Mouse (Mus musculus): ENCODE results near the gene Senp8. TPM values are rescaled to one million over a fixed set of nuclear protein-coding genes. Genes with fewer than 3 reads are reported as not detected.
"Not testable (repeated sequence)": the region's sequence is repeated elsewhere in the genome, so short reads cannot be mapped to it uniquely, and the experiment has no call there.

Gene Senp8
- total RNA-seq (2022): 1 to 10 TPM; 7.7 to 9.4 (median 7.8) TPM

DNA sequence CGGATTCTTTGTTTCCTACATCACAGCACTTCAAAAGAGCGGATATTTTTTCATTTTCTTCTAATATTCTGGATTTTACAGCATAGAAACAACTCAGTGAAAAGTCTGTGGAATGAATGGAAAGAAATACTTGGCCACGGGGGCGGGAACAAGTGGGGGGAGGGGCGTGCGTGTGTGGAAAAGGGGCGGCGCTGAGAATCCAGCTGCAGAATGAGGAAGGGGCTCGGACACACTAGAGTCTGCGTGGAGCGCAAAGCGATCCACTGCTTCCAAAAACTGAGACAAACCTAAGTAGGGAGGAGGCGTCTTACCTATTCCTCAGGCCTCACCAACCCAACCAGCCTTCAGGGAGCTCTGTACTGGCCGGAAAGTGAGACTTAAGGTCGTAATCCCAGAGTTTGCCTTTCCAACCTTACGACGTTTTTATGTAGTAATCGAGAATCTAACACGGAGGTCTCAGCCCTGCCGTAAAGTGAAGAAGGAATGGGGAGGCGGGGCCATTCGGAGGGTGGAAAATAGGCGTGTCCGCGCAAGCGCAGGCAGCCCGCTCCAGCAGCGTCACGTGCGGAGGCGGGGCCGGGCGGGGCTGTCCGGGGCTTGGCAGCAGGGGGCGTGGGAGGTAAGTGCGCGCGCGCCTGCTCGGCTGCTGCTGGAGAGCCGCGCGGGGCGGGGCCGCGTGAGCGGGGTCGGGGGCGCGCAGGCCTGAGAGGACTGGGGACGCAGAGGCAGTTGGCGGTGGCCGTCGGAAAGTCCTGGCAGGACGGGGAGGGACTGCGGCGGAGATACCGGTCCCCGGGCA lies at the start of gene Senp8, which contains the start of gene Myo9a:
TSS of gene Senp8 (minus strand) at position 444 of the 799 bp plus-strand sequence.
TSS of gene Myo9a (plus strand) at position 630 of the 799 bp plus-strand sequence.
- DNase-seq (ENCODE audit: low spot score in 2 of 2): peak; percentile 98 to 99

DNA sequence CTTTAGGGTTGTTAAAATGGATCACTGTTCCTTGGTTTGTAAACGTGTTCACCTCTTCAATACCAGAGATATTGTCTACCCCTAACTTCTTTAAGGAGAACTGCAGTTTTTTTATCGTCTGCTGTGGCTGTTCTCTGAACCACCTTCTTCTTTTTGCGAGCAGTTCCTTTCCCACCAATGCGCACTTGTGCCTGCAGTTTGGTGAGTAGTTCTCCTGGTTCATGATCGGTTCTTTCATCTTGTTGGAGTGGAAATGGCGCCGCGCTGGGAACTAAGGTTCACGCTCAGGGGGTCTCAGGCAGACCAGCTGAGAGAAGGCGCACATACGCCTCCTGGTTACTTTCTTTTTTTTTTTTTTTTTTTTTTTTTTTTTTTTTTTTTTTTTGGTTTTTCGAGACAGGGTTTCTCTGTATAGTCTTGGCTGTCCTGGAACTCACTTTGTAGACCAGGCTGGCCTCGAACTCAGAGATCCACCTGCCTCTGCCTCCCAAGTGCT lies 16.5 kb upstream of the Senp8 start:
- not testable (repeated sequence) for DNase-seq (ENCODE audit: low spot score in 2 of 2)

DNA sequence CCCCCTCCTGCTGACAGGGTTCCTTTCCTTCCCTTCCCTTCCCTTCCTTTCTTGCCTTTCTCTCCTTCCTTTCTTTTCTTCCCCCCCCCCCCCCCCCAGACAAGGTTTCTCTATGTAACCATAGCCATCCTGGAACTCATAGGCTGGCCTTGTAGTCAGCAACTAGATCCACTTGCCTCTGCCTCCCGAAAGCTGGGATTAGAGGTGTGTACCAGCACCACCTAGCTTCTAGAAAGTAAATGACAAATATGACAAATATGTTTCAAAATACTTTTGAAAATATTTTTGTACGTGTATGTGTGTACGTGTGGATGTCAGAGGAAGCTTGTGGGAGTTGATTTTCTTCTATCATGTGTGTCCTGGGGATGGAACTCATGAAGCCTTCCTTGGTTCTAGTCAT lies 10.0 kb upstream of the Senp8 start:
- no peak for DNase-seq (ENCODE audit: low spot score in 2 of 2)

- not testable (repeated sequence) for DNase-seq (ENCODE audit: low spot score in 2 of 2)
These were observed 6.5 kb upstream of the Senp8 start for GRCm38 (mm10) chr9:59757016-59757415.

- no peak for DNase-seq (ENCODE audit: low spot score in 2 of 2)
These were observed 4.7 kb upstream of the Senp8 start for GRCm38 (mm10) chr9:59755199-59755598.

- DNase-seq (ENCODE audit: low spot score in 2 of 2): no peak
These were observed 1.5 kb upstream of the Senp8 start for GRCm38 (mm10) chr9:59751966-59752365.

- peak in 1 of 2 experiments; percentile 79 for DNase-seq (ENCODE audit: low spot score in 2 of 2)
These were observed 614 bp upstream of the Senp8 start for GRCm38 (mm10) chr9:59751066-59751581.

DNA sequence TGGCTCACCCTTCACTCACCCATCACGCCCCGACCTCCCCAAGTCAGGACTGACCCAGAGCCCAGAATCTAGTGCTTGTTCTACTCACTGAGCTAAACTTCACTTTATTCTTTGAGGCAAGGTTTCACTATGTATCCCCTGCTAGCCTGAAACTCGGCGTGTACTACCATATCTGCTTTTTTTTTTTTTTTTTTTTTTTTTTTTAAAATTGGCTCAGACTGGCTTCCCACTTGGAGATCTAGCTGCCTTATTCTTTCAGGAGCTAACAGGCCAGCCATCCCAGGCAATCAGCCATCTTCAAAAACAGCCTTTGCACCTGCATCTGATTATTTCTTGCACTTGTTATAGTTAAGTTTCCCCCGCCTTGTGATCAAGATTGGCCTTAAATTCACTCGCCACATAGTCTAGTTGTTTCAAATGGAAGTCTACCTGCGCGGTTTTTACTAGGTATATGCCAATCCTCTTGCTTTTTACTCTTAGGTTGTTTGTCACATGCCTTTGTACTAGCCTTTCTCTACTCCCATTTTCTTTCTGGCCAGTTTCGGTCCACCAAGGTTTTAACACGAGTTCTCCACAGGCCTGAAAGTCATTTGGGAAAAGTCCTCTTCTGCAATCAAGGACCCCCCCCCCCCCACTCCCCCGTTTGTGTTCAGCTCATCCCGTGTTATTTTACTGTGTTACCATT lies 787 bp downstream of the Senp8 start:
- no peak for DNase-seq (ENCODE audit: low spot score in 2 of 2)

DNA sequence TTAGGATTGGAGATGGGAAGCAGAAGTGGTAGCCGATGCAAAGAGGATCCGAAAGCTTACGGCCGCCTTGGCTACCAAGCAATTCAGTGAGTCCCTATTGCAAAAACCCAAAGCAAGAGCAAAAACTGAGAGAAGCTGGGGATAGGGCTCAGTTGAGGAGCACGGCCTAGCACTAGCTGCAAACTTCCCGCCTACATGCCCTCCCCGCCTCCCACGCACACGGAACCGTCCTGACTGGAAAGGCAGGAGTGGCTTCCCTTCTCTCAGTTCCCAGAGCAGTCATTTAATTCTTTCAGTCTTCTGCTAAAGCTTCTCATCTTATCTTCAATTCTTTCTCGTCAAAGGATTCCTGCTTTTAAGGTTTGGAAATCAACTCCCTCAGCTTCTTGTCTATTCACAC lies 1.5 kb downstream of the Senp8 start:
- DNase-seq (ENCODE audit: low spot score in 2 of 2): peak in 1 of 2 experiments; percentile 21

GRCm38 (mm10) chr9:59748387-59748786 lies 2.1 kb downstream of the Senp8 start:
- no peak for DNase-seq (ENCODE audit: low spot score in 2 of 2)

DNA sequence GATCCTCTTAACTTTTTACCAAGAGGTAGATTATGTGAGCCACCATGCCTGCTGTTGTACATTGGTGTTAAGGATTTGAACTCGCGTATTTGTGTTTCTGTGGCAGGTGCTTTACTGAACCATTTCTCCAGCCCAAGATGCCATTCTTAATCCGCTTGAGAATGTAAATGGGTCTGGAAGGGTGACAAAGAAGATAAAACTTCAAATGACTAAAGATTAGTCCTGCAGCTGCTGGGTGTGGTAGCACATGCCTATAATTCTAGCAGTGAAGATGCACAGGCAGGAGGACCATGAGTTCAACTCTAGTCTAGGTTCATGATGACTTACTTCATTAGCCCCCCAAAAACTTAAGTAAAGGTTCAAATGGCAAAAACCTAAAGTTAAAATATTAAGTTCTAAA lies 6.6 kb downstream of the Senp8 start:
- DNase-seq (ENCODE audit: low spot score in 2 of 2): no peak

DNA sequence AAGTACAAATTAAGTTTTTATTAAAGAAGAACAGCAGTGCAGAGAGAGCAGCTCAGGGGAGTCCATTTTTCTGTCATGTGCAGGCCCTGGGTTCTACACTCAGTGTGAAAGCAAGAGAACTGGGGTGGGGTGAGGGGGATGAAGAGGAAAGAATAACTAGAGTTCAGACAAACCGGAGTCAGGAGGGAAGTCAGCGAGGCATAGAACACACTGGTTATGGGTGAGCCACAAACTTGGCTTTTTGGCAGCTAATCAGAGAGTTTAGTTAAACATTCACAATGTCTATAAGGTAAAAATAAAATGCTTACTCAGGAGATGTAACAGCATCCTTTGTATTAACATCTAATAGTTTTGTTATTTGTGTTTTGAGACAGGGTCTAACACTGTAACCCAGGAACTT lies 9.9 kb downstream of the Senp8 start:
- DNase-seq (ENCODE audit: low spot score in 2 of 2): no peak

GRCm38 (mm10) chr9:59735394-59735793 lies 15.1 kb downstream of the Senp8 start:
- DNase-seq (ENCODE audit: low spot score in 2 of 2): no peak

DNA sequence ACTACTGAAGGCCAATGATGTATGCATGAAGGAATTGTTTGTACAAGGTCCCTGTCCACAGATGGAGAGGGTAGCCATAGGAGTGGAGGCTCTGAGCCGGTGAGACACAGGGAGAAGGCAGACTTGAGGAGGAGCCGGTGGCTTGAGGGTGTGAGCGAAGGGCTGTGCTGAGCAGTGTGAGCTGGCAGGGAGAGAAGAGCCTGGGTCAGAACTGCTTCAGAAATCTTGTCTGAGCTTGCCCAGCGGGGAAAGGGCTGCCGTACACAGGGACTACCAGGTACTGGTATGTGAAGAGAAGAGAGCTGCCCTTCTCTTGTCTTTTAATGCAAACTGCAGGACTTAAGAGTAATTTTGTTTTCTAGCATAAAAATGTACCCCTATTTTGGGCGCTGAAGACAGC lies 17.4 kb downstream of the Senp8 start:
- DNase-seq (ENCODE audit: low spot score in 2 of 2): no peak

- no peak for DNase-seq (ENCODE audit: low spot score in 2 of 2)
These were observed 19.4 kb downstream of the Senp8 start for GRCm38 (mm10) chr9:59731136-59731535.

DNA sequence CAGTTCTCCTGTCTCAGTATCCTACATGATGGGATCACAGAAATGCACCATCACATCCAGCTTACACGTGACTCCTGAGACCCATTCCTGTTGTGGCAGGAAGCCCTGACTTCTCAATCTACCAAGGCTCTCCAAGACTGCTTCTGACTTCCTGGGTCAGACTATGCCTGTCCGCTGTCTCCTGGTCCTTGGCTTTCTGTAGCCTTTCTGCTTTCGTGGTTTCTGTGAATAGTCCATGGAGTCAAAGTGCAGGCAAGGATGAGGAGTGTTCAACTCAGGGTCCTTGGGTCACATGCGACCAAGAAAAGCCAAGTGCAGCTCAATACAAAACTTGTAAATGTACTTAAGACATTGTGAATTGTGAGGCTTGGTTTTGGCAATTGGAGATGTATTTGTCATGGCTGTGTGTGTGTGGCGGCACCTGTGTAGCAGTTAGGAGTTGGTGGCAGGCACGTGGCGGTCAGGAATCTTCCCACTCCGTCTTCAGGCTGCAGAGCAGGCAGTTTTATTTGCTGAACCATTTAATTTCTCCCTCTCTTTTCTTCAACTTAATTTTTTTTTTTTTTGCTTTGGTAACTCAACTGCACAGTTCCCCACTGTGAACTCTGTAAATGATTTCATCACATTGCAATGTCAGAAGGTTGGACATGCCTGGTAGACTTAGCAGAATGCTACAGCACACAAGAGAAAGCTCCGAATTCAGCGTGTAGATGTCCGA lies 22.8 kb downstream of the Senp8 start:
- no peak for DNase-seq (ENCODE audit: low spot score in 2 of 2)

DNA sequence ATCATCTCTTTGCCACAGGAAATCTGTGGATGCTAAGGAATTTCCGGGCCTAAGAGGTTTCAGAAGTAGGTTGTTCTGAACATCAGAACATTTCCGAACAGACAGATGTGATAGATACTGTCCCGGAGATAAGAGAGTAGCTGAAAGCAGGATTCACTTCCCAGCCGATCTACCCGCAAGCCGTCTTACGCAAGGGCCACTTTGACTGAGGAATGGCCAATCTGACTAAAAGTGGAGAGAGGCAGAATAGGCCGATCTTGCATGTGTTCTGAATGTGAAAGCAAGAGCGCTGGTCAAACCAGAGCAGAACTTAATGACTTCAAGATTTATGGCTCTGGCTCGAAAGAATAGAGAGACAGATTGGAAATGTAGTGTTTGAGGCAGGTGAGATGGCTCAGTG lies 25.0 kb downstream of the Senp8 start:
- no peak for DNase-seq (ENCODE audit: low spot score in 2 of 2)

DNA sequence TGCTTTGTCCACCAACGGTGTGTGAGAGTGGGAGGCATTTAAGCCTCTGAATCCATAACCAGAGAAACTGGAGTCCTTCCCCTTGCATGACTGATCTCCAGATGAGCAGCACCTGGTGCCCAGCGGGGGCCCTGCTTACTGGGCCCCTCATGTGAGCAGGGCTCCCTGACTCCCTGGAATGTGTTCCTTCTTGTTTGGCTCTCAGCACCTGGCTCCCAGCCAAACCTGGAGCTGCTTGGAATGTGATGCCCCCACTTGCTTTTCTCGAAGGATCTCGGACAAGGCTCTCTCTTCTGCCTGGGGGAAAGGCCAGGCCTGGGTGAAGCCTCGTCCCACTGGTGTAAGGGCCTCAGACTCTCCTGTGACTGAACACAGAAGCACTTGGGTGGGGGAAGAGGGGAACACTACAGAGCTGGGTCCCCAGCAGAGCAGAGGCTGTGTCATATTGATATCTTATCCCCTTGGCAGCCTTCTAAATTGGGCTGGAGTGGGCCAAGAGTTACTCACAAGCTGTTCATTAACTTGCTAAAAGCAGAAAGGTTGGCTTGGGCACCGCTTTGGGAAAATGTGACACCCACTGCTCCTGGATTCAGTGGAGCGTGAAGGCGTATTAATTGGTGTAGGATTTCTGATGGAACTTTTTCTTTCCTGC lies 26.6 kb downstream of the Senp8 start:
- peak; percentile 40 to 48 for DNase-seq (ENCODE audit: low spot score in 2 of 2)

- DNase-seq (ENCODE audit: low spot score in 2 of 2): peak; percentile 51 to 61
These were observed 27.3 kb downstream of the Senp8 start for GRCm38 (mm10) chr9:59723096-59723657.

DNA sequence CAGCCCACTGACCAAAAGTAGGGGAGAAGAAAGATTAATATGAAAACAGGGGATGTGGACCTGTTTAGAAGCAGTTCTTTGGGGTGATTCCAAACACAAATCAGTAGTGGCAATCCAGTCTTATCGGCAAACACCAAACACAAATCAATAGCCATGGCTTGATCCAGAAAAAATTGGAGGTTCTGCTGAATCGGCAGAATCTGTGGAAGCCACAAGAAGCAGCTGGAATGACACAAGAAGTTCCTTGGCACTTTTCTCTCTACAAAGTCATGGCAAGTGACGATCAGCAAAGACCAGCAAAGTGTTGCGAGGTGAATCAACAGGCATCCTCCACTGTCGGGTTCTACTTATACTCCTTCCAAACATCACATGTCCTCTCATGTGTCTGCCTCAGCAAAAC lies 29.4 kb downstream of the Senp8 start:
- no peak for DNase-seq (ENCODE audit: low spot score in 2 of 2)

DNA sequence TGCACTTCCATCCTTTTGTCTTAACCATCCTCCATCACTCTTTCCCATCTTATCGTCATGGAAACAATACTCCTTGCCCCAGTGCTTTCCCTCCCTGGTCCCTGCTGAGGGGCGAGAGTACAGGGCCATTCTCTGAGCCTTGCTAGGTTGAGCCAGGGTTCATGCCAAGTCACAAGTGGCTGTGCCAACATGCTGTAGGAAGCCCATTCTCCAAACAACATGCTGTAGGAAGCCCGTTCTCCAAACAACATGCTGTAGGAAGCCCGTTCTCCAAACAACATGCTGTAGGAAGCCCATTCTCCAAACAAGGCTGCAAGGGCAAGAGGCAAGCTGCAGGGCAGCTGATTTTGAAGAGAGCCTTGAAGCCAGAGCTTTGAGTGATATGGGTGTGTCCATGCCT lies 32.3 kb downstream of the Senp8 start:
- no peak for DNase-seq (ENCODE audit: low spot score in 2 of 2)
